Mouse (Mus musculus) common myeloid progenitor, adult 5-6 weeks (primary cell): Measurements from ENCODE around the gene Mydgf. TPM values are rescaled to one million over a fixed set of nuclear protein-coding genes. Genes with fewer than 3 reads are reported as not detected.

Source experiments
- ATAC-seq: replicated peaks from 2 replicates; pipeline ENCODE4 v1.8.0; 2016; ENCODE audit warnings: low read depth, mild to moderate bottlenecking, moderate TSS enrichment, inconsistent platforms; ENCODE audit not compliant: poor library complexity, severe bottlenecking
- total RNA-seq: library from RNA; stranded (forward); fragments of 200-1000, 187-1606 nt; gene quantifications from 2 replicates; pipeline ENCODE4 v1.2.3, GENCODE M21; 2017

Gene Mydgf
- total RNA-seq, 1 experiment from 2014 or later: 33.3 TPM

GRCm38 (mm10) chr17:56194765-56195164, 11.0 kb upstream of the Mydgf start:
- no peak for ATAC-seq

- no peak for ATAC-seq
Observed at GRCm38 (mm10) chr17:56194357-56194756, 10.6 kb upstream of the Mydgf start.

GRCm38 (mm10) chr17:56191266-56191665, 7.5 kb upstream of the Mydgf start:
- ATAC-seq: no peak

GRCm38 (mm10) chr17:56185281-56186141, 1.8 kb upstream of the Mydgf start:
- no peak for ATAC-seq

GRCm38 (mm10) chr17:56182975-56183657, 604 bp downstream of the Mydgf start:
- ATAC-seq: peak; percentile 28

GRCm38 (mm10) chr17:56175416-56175815, 8.3 kb downstream of the Mydgf start:
- ATAC-seq: no peak

- ATAC-seq: no peak
Observed at GRCm38 (mm10) chr17:56173401-56174046, 10.2 kb downstream of the Mydgf start.

- no peak for ATAC-seq
Observed at GRCm38 (mm10) chr17:56171881-56172280, 11.8 kb downstream of the Mydgf start.

GRCm38 (mm10) chr17:56171456-56171855, 12.3 kb downstream of the Mydgf start:
- ATAC-seq: no peak

- ATAC-seq: no peak
Observed at GRCm38 (mm10) chr17:56170636-56171035, 13.1 kb downstream of the Mydgf start.

GRCm38 (mm10) chr17:56169830-56170229, 13.9 kb downstream of the Mydgf start:
- no peak for ATAC-seq

GRCm38 (mm10) chr17:56165671-56166070, 18.0 kb downstream of the Mydgf start:
- ATAC-seq: no peak

- no peak for ATAC-seq
Observed at GRCm38 (mm10) chr17:56164510-56164909, 19.2 kb downstream of the Mydgf start.

- ATAC-seq: no peak
Observed at GRCm38 (mm10) chr17:56163523-56164102, 20.1 kb downstream of the Mydgf start.

GRCm38 (mm10) chr17:56162231-56162774, 21.4 kb downstream of the Mydgf start, which contains the start of gene Tnfaip8l1:
Gene Tnfaip8l1, plus strand, starts transcription at chr17:56162477.
- ATAC-seq: peak; percentile 98

GRCm38 (mm10) chr17:56159729-56160128, 24.0 kb downstream of the Mydgf start:
- ATAC-seq: peak; percentile 38

- ATAC-seq: peak; percentile 74
Observed at GRCm38 (mm10) chr17:56153643-56154042, 30.1 kb downstream of the Mydgf start.

- no peak for ATAC-seq
Observed at GRCm38 (mm10) chr17:56149897-56150296, 33.8 kb downstream of the Mydgf start.

- 0 out of 2 replicates have a peak, but pooled peaks have one; percentile 8 for ATAC-seq
Observed at GRCm38 (mm10) chr17:56148790-56149618, 34.7 kb downstream of the Mydgf start.
